Mouse (Mus musculus): ENCODE results near the gene Fgfr2. TPM values are rescaled to one million over a fixed set of nuclear protein-coding genes. Genes with fewer than 3 reads are reported as not detected.

Gene Fgfr2
- polyA plus RNA-seq, 1 experiment from 2014 or later = 11.4 TPM

DNA sequence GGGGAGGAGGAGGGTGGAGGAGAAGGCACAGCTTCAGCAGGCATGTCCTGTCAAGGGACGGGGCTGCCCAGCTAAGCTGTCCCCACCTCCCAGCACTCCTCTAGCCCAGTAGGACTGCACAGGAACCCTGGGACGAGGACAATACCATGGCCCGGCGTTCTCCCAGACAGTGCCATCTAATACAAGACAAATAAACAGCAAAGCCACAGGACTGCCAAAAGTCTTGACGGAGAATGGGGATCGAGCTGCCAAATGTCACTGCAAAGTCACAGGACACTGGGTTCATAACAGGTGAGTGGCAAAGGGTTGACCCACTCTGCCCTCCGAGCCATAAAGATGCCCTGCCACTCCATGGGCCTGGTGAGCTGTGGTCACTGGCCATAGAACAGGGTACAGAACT is 2874.7 kb downstream of the Fgfr2 start:
- no peak overlapping the region for H3K4me2 ChIP-seq (ENCODE audit: low read depth, low read length)
- no peak for ATAC-seq (ENCODE audit: low read depth)
- no peaks in the 10 kb centered on the region for H3K36me3 ChIP-seq (ENCODE audit: control insufficient read depth, insufficient read depth)
- WGBS (ENCODE audit: insufficient replicate concordance) = 56% methylated on average over 7 of the region's 7 CpGs
- no peaks in the 10 kb centered on the region for H3K27me3 ChIP-seq (ENCODE audit: control insufficient read depth, insufficient read depth, low read depth, low read length)
- no peak overlapping the region for H3K9ac ChIP-seq (ENCODE audit: low read depth, low read length)
- H3K4me1 ChIP-seq (ENCODE audit: control insufficient read depth, low read depth, low read length) = no peaks in the 10 kb centered on the region; the same call in none of the 2 replicates
- no peaks in the 10 kb centered on the region for H3K9me3 ChIP-seq (replicated peaks; ENCODE audit: control insufficient read depth, low read length)
- no peak overlapping the region for H3K4me3 ChIP-seq (ENCODE audit: low read depth, low read length)
- no peak overlapping the region for H3K27ac ChIP-seq (ENCODE audit: low read length)

DNA sequence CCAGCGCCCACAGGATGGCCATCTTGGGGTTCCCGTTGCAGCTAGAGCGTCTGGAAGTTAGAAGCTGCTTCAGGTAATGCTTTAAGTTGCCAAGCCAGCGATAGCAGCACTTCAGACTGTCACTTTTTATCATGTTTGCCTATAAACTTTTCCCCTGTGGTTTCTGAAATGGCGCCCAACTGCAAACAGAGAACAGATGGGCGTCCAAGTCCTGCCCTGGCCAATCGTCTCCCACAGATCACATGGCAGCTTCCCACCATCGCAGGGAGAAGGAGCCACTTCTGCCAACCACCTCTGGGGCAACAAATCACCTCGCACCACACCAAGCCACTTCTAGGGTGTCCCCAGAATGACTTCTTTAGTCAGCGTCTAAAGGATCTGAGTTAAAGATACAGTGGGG is 2875.3 kb downstream of the Fgfr2 start:
- no peak overlapping the region for H3K4me2 ChIP-seq (ENCODE audit: low read depth, low read length)
- H3K36me3 ChIP-seq (ENCODE audit: control insufficient read depth, insufficient read depth) = no peaks in the 10 kb centered on the region
- WGBS (ENCODE audit: insufficient replicate concordance) = 56% methylated on average over 10 of the region's 10 CpGs
- ATAC-seq (ENCODE audit: low read depth) = no peak
- no peaks in the 10 kb centered on the region for H3K27me3 ChIP-seq (ENCODE audit: control insufficient read depth, insufficient read depth, low read depth, low read length)
- H3K9me3 ChIP-seq (replicated peaks; ENCODE audit: control insufficient read depth, low read length) = no peaks in the 10 kb centered on the region
- H3K9ac ChIP-seq (ENCODE audit: low read depth, low read length) = no peak overlapping the region
- H3K4me3 ChIP-seq (ENCODE audit: low read depth, low read length) = no peak overlapping the region
- no peak overlapping the region for H3K27ac ChIP-seq (ENCODE audit: low read length)
- H3K4me1 ChIP-seq (ENCODE audit: control insufficient read depth, low read depth, low read length) = no peaks in the 10 kb centered on the region; the same call in none of the 2 replicates

DNA sequence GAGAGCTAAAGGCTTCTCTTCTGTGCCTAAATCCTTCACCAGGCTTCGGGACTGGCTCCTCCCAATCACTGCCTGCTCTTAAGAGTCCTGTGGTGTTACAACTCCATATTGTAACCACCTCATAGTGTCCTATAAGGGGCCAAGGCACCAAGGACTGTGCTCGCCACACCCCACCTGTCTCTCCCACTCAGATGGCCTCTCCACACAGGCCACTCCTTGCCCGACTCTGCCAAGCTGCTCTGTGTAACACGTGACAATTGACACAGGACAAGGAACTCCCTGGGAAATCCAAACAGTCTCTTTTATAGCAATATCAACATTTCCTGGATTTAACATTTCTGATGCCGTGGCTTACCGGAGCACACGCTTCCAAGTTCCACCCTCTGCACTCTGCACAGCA is 2876.7 kb downstream of the Fgfr2 start:
- Histone ChIP-seq H3K4me3 (ENCODE audit: low read depth, low read length) (no peak overlapping the region), H3K9ac (ENCODE audit: low read depth, low read length) (no peak overlapping the region), H3K9me3 (replicated peaks; ENCODE audit: control insufficient read depth, low read length) (no peaks in the 10 kb centered on the region), H3K4me2 (ENCODE audit: low read depth, low read length) (no peak overlapping the region), H3K4me1 (ENCODE audit: control insufficient read depth, low read depth, low read length) (no peaks in the 10 kb centered on the region; the same call in none of the 2 replicates), H3K27me3 (ENCODE audit: control insufficient read depth, insufficient read depth, low read depth, low read length) (no peaks in the 10 kb centered on the region), H3K27ac (ENCODE audit: low read length) (no peak overlapping the region), H3K36me3 (ENCODE audit: control insufficient read depth, insufficient read depth) (no peaks in the 10 kb centered on the region)
- 57% methylated on average over 7 of the region's 7 CpGs for WGBS (ENCODE audit: insufficient replicate concordance)
- no peak for ATAC-seq (ENCODE audit: low read depth)

DNA sequence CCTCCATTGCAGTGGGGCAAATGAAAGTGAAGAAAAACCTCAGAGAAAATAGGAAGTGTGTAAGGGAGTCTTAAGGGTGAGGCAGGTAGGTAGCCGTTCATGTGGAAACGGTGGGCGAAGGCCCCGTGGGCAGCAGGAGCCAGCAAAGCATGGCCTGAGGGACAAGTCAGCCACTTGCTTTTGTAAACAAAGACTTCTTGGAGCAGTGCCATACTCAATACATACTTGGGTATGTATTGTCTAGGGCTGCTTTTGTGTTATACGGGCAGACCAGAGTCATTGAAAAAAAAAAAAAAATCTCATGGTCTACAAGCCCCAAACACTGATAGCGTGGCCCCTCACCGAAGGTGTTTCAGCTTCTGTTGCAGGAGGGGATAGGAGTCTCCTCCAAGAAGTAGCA is 2878.6 kb downstream of the Fgfr2 start:
- H3K4me2 ChIP-seq (ENCODE audit: low read depth, low read length) = no peak overlapping the region
- H3K27me3 ChIP-seq (ENCODE audit: control insufficient read depth, insufficient read depth, low read depth, low read length) = no peaks in the 10 kb centered on the region
- no peaks in the 10 kb centered on the region for H3K9me3 ChIP-seq (replicated peaks; ENCODE audit: control insufficient read depth, low read length)
- no peak overlapping the region for H3K27ac ChIP-seq (ENCODE audit: low read length)
- H3K4me1 ChIP-seq (ENCODE audit: control insufficient read depth, low read depth, low read length) = no peaks in the 10 kb centered on the region; the same call in none of the 2 replicates
- no peak overlapping the region for H3K4me3 ChIP-seq (ENCODE audit: low read depth, low read length)
- H3K36me3 ChIP-seq (ENCODE audit: control insufficient read depth, insufficient read depth) = no peaks in the 10 kb centered on the region
- WGBS (ENCODE audit: insufficient replicate concordance) = 59% methylated on average over 7 of the region's 7 CpGs
- H3K9ac ChIP-seq (ENCODE audit: low read depth, low read length) = no peak overlapping the region
- no peak for ATAC-seq (ENCODE audit: low read depth)

DNA sequence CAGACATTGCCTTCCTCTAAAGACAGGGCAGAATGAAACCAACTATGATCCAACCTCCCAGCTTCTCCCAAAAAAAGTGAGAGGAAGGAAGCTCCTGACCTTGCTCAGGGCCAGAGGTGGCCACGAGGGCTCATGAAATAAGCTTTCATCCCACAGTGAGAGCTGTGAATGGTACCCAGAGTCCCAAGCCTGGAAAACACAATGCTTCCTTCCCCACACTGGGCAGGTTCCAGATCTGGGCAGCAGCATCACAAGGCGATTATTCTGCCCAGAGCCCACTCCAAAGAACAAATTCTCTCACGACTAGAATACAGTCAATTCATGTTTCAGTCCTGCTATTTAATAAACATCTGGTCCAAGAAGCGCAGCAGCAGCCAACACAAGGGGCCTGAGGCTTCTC is 2879.3 kb downstream of the Fgfr2 start:
- no peaks in the 10 kb centered on the region; the same call in none of the 2 replicates for H3K4me1 ChIP-seq (ENCODE audit: control insufficient read depth, low read depth, low read length)
- no peak overlapping the region for H3K4me3 ChIP-seq (ENCODE audit: low read depth, low read length)
- no peak overlapping the region for H3K9ac ChIP-seq (ENCODE audit: low read depth, low read length)
- no peaks in the 10 kb centered on the region for H3K27me3 ChIP-seq (ENCODE audit: control insufficient read depth, insufficient read depth, low read depth, low read length)
- H3K36me3 ChIP-seq (ENCODE audit: control insufficient read depth, insufficient read depth) = no peaks in the 10 kb centered on the region
- WGBS (ENCODE audit: insufficient replicate concordance) = 49% methylated on average over 4 of the region's 4 CpGs
- no peaks in the 10 kb centered on the region for H3K9me3 ChIP-seq (replicated peaks; ENCODE audit: control insufficient read depth, low read length)
- no peak overlapping the region for H3K27ac ChIP-seq (ENCODE audit: low read length)
- no peak for ATAC-seq (ENCODE audit: low read depth)
- no peak overlapping the region for H3K4me2 ChIP-seq (ENCODE audit: low read depth, low read length)

DNA sequence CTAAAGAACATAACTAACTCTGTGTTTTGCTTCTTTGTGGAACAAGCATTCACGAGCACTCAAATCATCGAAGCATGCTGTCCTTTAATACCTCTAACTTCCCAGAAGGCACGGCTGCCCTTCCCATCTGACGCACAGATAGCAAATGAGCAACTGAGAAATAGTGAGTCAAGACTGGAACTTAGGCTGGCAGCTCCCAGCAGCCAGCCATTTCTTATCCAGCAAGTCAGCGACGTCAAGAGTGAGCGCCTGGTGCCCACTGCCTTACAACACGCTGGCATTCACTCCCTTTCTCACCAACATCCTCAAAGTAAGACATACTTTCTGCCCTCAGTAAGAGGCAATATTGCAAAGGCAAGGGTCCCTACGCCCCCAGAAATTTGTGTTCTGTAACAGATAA is 2883.0 kb downstream of the Fgfr2 start:
- Histone ChIP-seq H3K4me1 (ENCODE audit: control insufficient read depth, low read depth, low read length) (no peaks in the 10 kb centered on the region; the same call in 1 of the 2 replicates), H3K9me3 (replicated peaks; ENCODE audit: control insufficient read depth, low read length) (no peaks in the 10 kb centered on the region), H3K27me3 (ENCODE audit: control insufficient read depth, insufficient read depth, low read depth, low read length) (no peaks in the 10 kb centered on the region), H3K9ac (ENCODE audit: low read depth, low read length) (no peak overlapping the region), H3K4me3 (ENCODE audit: low read depth, low read length) (no peak overlapping the region), H3K27ac (ENCODE audit: low read length) (no peak overlapping the region), H3K36me3 (ENCODE audit: control insufficient read depth, insufficient read depth) (no peaks in the 10 kb centered on the region), H3K4me2 (ENCODE audit: low read depth, low read length) (no peak overlapping the region)
- ATAC-seq (ENCODE audit: low read depth) = no peak
- WGBS (ENCODE audit: insufficient replicate concordance) = 75% methylated on average over 9 of the region's 9 CpGs

DNA sequence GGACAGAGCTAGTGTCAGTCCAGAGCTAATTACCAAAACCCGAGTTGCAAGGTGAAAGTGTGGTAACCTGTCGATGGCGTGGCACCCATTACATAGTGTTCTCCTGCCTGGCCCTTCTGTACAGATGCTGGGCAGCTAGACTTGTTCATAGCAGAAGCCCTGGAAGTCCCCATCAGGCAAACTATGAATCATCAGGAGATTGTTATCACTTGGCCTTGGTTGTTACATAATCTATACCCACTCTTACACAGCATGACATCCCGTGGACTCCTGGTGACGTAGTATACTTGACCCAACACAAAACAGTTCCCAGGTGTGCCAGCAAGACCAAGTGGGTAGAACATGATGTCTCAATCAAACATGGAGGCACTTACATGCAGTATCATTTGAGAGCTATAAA is 2885.9 kb downstream of the Fgfr2 start:
- ATAC-seq (ENCODE audit: low read depth) = no peak
- Histone ChIP-seq H3K36me3 (ENCODE audit: control insufficient read depth, insufficient read depth) (no peaks in the 10 kb centered on the region), H3K4me2 (ENCODE audit: low read depth, low read length) (no peak overlapping the region), H3K4me1 (ENCODE audit: control insufficient read depth, low read depth, low read length) (no peaks in the 10 kb centered on the region), H3K9me3 (replicated peaks; ENCODE audit: control insufficient read depth, low read length) (no peaks in the 10 kb centered on the region), H3K4me3 (ENCODE audit: low read depth, low read length) (no peak overlapping the region), H3K9ac (ENCODE audit: low read depth, low read length) (no peak overlapping the region), H3K27ac (ENCODE audit: low read length) (no peak overlapping the region), H3K27me3 (ENCODE audit: control insufficient read depth, insufficient read depth, low read depth, low read length) (no peaks in the 10 kb centered on the region)
- 60% methylated on average over 5 of the region's 5 CpGs for WGBS (ENCODE audit: insufficient replicate concordance)

DNA sequence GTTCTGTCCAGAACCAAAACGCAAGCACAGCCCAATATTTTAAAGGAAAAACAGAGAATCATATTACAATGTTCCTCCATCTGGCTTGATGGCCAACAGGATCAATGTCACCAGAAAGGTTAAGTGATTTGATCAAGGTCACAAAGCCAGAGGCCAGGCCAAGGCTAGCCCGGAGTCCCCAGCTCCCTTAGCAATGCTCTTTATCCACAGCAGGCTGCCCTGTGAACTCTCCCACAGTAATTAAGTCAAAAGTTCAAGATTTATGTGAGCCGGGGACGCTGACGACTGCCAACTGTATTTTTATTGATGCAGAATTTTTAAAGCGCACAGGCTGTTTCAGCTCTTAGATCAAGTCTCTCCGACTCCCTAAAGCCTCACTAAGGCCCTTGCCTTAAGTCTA is 2889.4 kb downstream of the Fgfr2 start:
- no peak for ATAC-seq (ENCODE audit: low read depth)

DNA sequence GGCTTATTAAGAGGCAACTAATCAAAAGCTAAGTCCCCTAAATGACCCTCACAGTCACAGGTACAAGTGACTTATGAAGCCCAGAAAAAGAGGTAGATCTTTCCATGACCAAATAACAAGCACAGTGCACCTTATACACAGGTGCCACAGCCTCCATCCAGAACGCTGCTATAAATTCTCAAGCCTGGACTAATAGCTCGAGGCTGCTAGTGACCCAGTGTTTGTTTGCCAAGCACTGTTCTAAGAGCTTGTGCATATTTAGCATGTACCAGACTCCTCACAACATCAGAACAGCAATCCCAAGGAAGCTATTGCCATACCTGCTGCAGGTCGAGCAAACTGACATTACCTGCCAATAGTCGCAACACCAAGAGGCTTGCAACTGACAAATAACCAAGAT is 2893.1 kb downstream of the Fgfr2 start:
- no peaks in the 10 kb centered on the region for H3K27me3 ChIP-seq (ENCODE audit: control insufficient read depth, insufficient read depth, low read depth, low read length)

More for the DNA sequence above, 2889.4 kb downstream of the Fgfr2 start:
- Histone ChIP-seq H3K27ac (ENCODE audit: low read length) (no peak overlapping the region), H3K4me2 (ENCODE audit: low read depth, low read length) (no peak overlapping the region), H3K36me3 (ENCODE audit: control insufficient read depth, insufficient read depth) (no peaks in the 10 kb centered on the region), H3K4me3 (ENCODE audit: low read depth, low read length) (no peak overlapping the region), H3K27me3 (ENCODE audit: control insufficient read depth, insufficient read depth, low read depth, low read length) (no peaks in the 10 kb centered on the region), H3K4me1 (ENCODE audit: control insufficient read depth, low read depth, low read length) (no peaks in the 10 kb centered on the region), H3K9me3 (replicated peaks; ENCODE audit: control insufficient read depth, low read length) (no peaks in the 10 kb centered on the region), H3K9ac (ENCODE audit: low read depth, low read length) (no peak overlapping the region)
- 63% methylated on average over 7 of the region's 7 CpGs for WGBS (ENCODE audit: insufficient replicate concordance)

More for the DNA sequence above, 2893.1 kb downstream of the Fgfr2 start:
- no peak for ATAC-seq (ENCODE audit: low read depth)
- H3K4me2 ChIP-seq (ENCODE audit: low read depth, low read length) = no peak overlapping the region
- H3K27ac ChIP-seq (ENCODE audit: low read length) = no peak overlapping the region
- H3K36me3 ChIP-seq (ENCODE audit: control insufficient read depth, insufficient read depth) = no peaks in the 10 kb centered on the region
- 63% methylated on average over 4 of the region's 4 CpGs for WGBS (ENCODE audit: insufficient replicate concordance)
- H3K9me3 ChIP-seq (replicated peaks; ENCODE audit: control insufficient read depth, low read length) = no peaks in the 10 kb centered on the region
- no peak overlapping the region for H3K9ac ChIP-seq (ENCODE audit: low read depth, low read length)
- H3K4me1 ChIP-seq (ENCODE audit: control insufficient read depth, low read depth, low read length) = no peaks in the 10 kb centered on the region; the same call in 1 of the 2 replicates
- no peak overlapping the region for H3K4me3 ChIP-seq (ENCODE audit: low read depth, low read length)
